Mouse (Mus musculus) bone marrow, adult 2 months (tissue): ENCODE results near the gene Stk10.

Experiments used
- CTCF ChIP-seq: fragments of 200-500 bp; IDR thresholded peaks from 2 replicates; pipeline ENCODE4 v1.5.1; 2011; ENCODE audit warnings: low read length, control low read depth; ENCODE audit not compliant: control insufficient read depth, insufficient read depth
- POLR2A ChIP-seq: fragments of 200-500 bp; IDR thresholded peaks from 2 replicates; pipeline ENCODE4 v1.6.1; 2011; ENCODE audit warnings: low read depth, mild to moderate bottlenecking, control low read depth, low read length, borderline replicate concordance; ENCODE audit not compliant: control insufficient read depth

DNA sequence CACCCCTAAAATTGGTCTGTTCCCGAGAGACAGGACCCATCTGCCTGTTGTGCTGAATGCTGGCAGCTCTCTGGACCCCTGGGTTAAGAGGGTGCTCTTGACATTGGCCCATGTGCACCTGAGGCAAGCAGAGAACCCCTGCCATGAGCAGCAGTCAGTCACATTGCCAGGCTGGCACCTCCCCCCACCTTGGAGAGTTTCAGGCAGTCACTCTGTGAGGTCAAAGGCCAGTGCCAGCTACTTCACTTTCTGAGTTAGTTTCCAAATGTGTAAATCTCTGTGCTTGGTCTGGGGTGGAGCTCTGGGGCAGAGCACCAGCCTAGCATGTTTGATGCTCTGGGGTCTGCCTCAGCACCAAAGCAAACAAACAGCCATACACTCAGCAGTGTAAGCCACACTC, 84.9 kb downstream of the Stk10 start:
- no peak for TF ChIP-seq CTCF
- no peak for TF ChIP-seq POLR2A
